Mouse (Mus musculus): ENCODE results near the gene Tbc1d32. TPM values are rescaled to one million over a fixed set of nuclear protein-coding genes. Genes with fewer than 3 reads are reported as not detected.
"Not testable (repeated sequence)": the region's sequence is repeated elsewhere in the genome, so short reads cannot be mapped to it uniquely, and the experiment has no call there.

Tbc1d32 gene
- polyA plus RNA-seq, 1 experiment from 2014 or later: 1.5 TPM

DNA sequence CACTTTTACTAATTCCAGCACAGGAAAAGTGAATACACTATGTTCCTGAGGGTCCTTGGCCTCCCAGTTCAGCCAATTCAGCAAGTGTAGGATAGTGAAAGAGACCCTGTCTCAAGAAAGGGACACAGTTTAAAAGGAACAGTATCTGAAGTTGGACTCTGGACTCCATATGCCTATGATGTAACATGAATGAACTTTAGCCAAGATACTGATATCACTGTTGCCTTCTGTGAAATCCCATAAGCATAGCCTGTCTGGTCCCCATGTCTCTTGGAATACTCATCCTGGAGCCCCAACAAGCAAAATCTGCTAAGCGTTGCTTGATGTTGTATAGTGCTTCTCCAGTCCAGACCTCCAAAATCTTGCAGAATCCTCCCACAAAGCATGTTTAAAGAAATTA lies 46.8 kb downstream of the Tbc1d32 start:
- 79% methylated on average over 1 of the region's 1 CpGs for WGBS

DNA sequence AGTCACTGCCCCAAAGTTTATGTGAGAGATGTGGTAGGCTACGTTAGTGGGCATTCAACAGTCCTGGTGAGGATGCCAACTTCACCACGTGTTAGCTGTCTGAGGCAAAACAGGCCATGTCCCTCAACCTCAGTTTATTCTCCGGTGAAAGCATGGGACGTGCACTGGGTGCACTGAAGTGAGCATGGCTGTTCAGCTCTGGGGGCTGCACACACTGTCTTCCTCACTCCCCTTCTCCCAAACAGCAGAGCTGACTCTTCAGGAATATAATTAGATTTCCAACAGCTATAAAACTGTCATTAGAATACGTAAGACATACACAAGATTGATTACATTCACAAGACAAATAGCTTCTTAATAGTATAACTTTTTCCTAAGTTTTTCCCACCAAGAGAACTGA lies 55.3 kb downstream of the Tbc1d32 start:
- Histone ChIP-seq H3K9me3 (ENCODE audit: control insufficient read depth, low read length) (no peaks in the 10 kb centered on the region), H3K27me3 (replicated peaks; ENCODE audit: control insufficient read depth, insufficient read depth, low read length) (no peaks in the 10 kb centered on the region), H3K27ac (ENCODE audit: low read depth, low read length) (no peak overlapping the region), H3K4me2 (no peak overlapping the region), H3K36me3 (ENCODE audit: control insufficient read depth, insufficient read depth, low read length) (no peaks in the 10 kb centered on the region; the same call in 1 of the 2 replicates), H3K4me3 (ENCODE audit: low read depth, low read length) (no peak overlapping the region), H3K9ac (ENCODE audit: low read depth, low read length) (no peak overlapping the region), H3K4me1 (replicated peaks; ENCODE audit: control insufficient read depth, insufficient read depth, low read length) (no peaks in the 10 kb centered on the region)
- DNase-seq (ENCODE audit: low spot score) (no peak), ATAC-seq (replicated peaks; ENCODE audit: low FRiP score) (no peak)
- WGBS: 86% methylated on average over 5 of the region's 5 CpGs

More for the DNA sequence above, 46.8 kb downstream of the Tbc1d32 start:
- DNase-seq (ENCODE audit: low spot score) (no peak), ATAC-seq (replicated peaks; ENCODE audit: low FRiP score) (no peak)
- no peaks in the 10 kb centered on the region for H3K27me3 ChIP-seq (replicated peaks; ENCODE audit: control insufficient read depth, insufficient read depth, low read length)
- no peaks in the 10 kb centered on the region for H3K36me3 ChIP-seq (ENCODE audit: control insufficient read depth, insufficient read depth, low read length)
- H3K4me3 ChIP-seq (ENCODE audit: low read depth, low read length): no peak overlapping the region
- H3K4me2 ChIP-seq: no peak overlapping the region
- no peaks in the 10 kb centered on the region for H3K9me3 ChIP-seq (ENCODE audit: control insufficient read depth, low read length)
- no peak overlapping the region for H3K27ac ChIP-seq (ENCODE audit: low read depth, low read length)
- no peaks in the 10 kb centered on the region for H3K4me1 ChIP-seq (replicated peaks; ENCODE audit: control insufficient read depth, insufficient read depth, low read length)
- H3K9ac ChIP-seq (ENCODE audit: low read depth, low read length): no peak overlapping the region

DNA sequence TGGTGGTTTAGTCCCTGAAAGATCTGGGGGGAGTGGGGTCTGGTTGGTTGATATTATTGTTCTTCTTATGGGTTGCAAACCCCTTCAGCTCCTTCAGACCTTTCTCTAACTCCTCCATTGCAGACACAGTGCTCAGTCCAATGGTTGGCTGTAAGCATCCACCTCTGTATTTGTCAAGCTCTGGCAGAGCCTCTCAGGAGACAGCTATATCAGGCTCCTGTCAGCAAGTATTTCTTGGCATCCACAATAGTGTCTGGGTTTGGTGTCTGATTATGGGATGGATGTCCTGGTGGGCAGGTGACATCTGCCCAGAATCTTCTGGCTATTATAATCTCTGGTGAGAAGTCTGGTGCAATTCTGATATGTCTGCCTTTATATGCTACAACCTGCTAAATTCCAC lies 60.8 kb downstream of the Tbc1d32 start:
- H3K4me3 ChIP-seq (ENCODE audit: low read depth, low read length); H3K9ac ChIP-seq (ENCODE audit: low read depth, low read length); H3K27ac ChIP-seq (ENCODE audit: low read depth, low read length); H3K9me3 ChIP-seq (ENCODE audit: control insufficient read depth, low read length); H3K4me1 ChIP-seq (replicated peaks; ENCODE audit: control insufficient read depth, insufficient read depth, low read length); DNase-seq (ENCODE audit: low spot score); H3K27me3 ChIP-seq (replicated peaks; ENCODE audit: control insufficient read depth, insufficient read depth, low read length); ATAC-seq (replicated peaks; ENCODE audit: low FRiP score); H3K36me3 ChIP-seq (ENCODE audit: control insufficient read depth, insufficient read depth, low read length); H3K4me2 ChIP-seq: not testable (repeated sequence)

DNA sequence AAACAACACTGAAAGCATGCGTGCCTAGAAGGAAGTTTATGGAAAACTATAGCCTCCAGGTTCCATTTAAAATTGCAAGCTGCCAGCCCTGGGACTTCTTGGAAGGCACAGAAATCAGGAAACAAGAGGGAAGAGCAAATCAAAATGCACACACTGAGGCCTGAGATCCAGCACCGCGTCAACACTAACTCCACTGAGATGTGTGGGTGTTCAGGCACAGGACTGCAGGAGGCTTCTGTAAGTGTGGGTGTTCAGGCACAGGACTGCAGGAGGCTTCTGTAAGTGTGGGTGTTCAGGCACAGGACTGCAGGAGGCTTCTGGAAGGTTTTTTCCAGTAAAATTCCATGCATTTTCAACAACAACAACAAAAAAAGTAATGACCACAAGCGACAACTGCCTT lies 62.7 kb downstream of the Tbc1d32 start:
- ATAC-seq (replicated peaks; ENCODE audit: low FRiP score): no peak
- H3K4me3 ChIP-seq (ENCODE audit: low read depth, low read length): no peak overlapping the region
- WGBS: 87% methylated on average over 4 of the region's 4 CpGs

DNA sequence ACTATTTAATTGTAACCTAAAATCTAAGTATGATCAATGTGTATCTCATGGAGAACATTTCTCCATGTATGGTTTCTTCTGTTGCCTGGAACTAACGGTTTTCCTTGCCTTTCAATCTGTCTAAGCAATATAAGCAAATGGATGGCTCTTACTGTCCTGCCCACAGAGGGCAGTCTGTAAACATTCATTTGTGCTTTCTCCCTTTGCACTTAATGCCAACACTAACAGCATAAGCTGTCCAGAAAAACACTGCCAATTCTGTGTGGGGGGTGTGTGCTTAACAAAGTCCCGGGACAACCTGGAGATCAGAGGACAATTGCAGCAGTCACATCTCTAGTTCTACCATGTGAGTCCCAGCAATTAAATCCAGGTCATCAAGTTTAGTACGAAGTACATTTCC lies 64.1 kb downstream of the Tbc1d32 start:
- Histone ChIP-seq H3K27me3 (replicated peaks; ENCODE audit: control insufficient read depth, insufficient read depth, low read length) (no peaks in the 10 kb centered on the region), H3K4me2 (no peak overlapping the region), H3K36me3 (ENCODE audit: control insufficient read depth, insufficient read depth, low read length) (no peaks in the 10 kb centered on the region; the same call in 1 of the 2 replicates), H3K27ac (ENCODE audit: low read depth, low read length) (no peak overlapping the region), H3K9ac (ENCODE audit: low read depth, low read length) (no peak overlapping the region), H3K9me3 (ENCODE audit: control insufficient read depth, low read length) (no peaks in the 10 kb centered on the region), H3K4me3 (ENCODE audit: low read depth, low read length) (no peak overlapping the region), H3K4me1 (replicated peaks; ENCODE audit: control insufficient read depth, insufficient read depth, low read length) (no peaks in the 10 kb centered on the region)
- 80% methylated on average over 3 of the region's 3 CpGs for WGBS
- no peak for DNase-seq (ENCODE audit: low spot score)
- ATAC-seq (replicated peaks; ENCODE audit: low FRiP score): no peak

More for the DNA sequence above, 62.7 kb downstream of the Tbc1d32 start:
- no peak overlapping the region for H3K27ac ChIP-seq (ENCODE audit: low read depth, low read length)
- DNase-seq (ENCODE audit: low spot score): no peak
- no peaks in the 10 kb centered on the region for H3K4me1 ChIP-seq (replicated peaks; ENCODE audit: control insufficient read depth, insufficient read depth, low read length)
- H3K9ac ChIP-seq (ENCODE audit: low read depth, low read length): no peak overlapping the region
- no peak overlapping the region for H3K4me2 ChIP-seq
- H3K9me3 ChIP-seq (ENCODE audit: control insufficient read depth, low read length): no peaks in the 10 kb centered on the region
- H3K36me3 ChIP-seq (ENCODE audit: control insufficient read depth, insufficient read depth, low read length): no peaks in the 10 kb centered on the region; the same call in 1 of the 2 replicates
- H3K27me3 ChIP-seq (replicated peaks; ENCODE audit: control insufficient read depth, insufficient read depth, low read length): no peaks in the 10 kb centered on the region

DNA sequence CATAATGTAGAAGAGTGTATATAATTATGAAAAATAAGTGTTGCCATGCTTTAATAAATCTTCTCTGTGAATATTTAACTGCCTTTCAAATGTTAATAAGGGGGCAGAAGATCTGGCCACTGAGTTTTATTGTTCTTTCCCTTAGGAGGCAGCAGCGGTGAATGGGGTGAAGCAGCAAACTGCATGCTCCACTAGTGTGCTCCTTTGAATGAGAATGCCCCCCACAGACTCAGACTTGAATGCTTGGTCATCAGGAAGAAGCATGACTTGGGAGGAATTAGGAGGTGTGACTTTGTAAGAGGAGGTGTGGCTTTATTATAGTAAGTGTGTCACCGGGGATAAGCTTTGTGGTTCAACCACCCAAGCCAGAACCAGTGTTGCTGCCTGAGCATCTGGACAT lies 69.7 kb downstream of the Tbc1d32 start:
- H3K9ac ChIP-seq (ENCODE audit: low read depth, low read length): no peak overlapping the region

DNA sequence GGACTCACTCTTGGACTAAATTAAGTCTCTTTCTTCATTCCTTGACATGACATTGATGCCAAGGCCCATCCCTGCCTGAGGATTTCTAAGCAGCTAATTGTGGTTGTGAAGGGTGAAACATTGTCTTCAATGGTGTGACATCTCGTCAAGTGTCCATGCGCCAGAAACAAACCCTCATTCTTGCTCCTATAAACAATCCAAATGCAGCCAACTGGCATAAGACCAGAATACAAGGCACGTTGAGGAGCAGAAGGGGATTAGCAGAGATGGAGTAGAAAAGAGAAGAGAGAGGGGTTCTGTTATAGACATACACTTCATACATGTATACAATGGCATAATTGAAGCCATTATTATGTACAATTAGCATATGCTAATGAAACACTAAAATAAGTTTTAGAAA lies 70.3 kb downstream of the Tbc1d32 start:
- Histone ChIP-seq H3K4me1 (replicated peaks; ENCODE audit: control insufficient read depth, insufficient read depth, low read length) (no peaks in the 10 kb centered on the region), H3K36me3 (ENCODE audit: control insufficient read depth, insufficient read depth, low read length) (no peaks in the 10 kb centered on the region), H3K9ac (ENCODE audit: low read depth, low read length) (no peak overlapping the region), H3K4me3 (ENCODE audit: low read depth, low read length) (no peak overlapping the region), H3K9me3 (ENCODE audit: control insufficient read depth, low read length) (no peaks in the 10 kb centered on the region), H3K27ac (ENCODE audit: low read depth, low read length) (no peak overlapping the region), H3K4me2 (no peak overlapping the region), H3K27me3 (replicated peaks; ENCODE audit: control insufficient read depth, insufficient read depth, low read length) (no peaks in the 10 kb centered on the region)
- DNase-seq (ENCODE audit: low spot score) (no peak), ATAC-seq (replicated peaks; ENCODE audit: low FRiP score) (no peak)
- WGBS: 87% methylated on average over 3 of the region's 3 CpGs

More for the DNA sequence above, 69.7 kb downstream of the Tbc1d32 start:
- H3K27me3 ChIP-seq (replicated peaks; ENCODE audit: control insufficient read depth, insufficient read depth, low read length): no peaks in the 10 kb centered on the region
- no peaks in the 10 kb centered on the region for H3K36me3 ChIP-seq (ENCODE audit: control insufficient read depth, insufficient read depth, low read length)
- no peaks in the 10 kb centered on the region for H3K9me3 ChIP-seq (ENCODE audit: control insufficient read depth, low read length)
- WGBS: 86% methylated on average over 2 of the region's 2 CpGs
- no peak overlapping the region for H3K27ac ChIP-seq (ENCODE audit: low read depth, low read length)
- no peak overlapping the region for H3K4me3 ChIP-seq (ENCODE audit: low read depth, low read length)
- ATAC-seq (replicated peaks; ENCODE audit: low FRiP score) (no peak), DNase-seq (ENCODE audit: low spot score) (no peak)
- H3K4me1 ChIP-seq (replicated peaks; ENCODE audit: control insufficient read depth, insufficient read depth, low read length): no peaks in the 10 kb centered on the region
- no peak overlapping the region for H3K4me2 ChIP-seq

DNA sequence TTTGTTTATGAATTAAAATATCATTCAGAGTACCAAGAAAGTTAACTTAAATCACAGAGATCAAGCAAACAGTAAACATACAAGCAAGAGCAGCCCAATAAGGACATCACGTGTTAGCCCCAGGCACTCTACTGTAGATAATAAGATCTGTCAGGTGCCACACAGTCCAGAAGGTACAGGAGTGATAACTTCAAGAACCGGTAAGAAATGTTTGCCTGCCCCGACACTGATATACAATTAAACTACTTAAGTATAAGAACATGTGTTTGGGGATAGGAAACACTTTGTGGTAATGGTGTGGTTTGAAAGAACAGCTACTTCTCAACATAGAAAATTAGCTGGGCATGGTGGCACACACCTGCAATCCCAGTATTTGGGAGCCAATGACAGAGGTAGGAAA lies 71.5 kb downstream of the Tbc1d32 start:
- ATAC-seq (replicated peaks; ENCODE audit: low FRiP score) (no peak; the same call in 1 of the 2 replicates), DNase-seq (ENCODE audit: low spot score) (no peak)
- H3K9ac ChIP-seq (ENCODE audit: low read depth, low read length): no peak overlapping the region
- no peaks in the 10 kb centered on the region for H3K36me3 ChIP-seq (ENCODE audit: control insufficient read depth, insufficient read depth, low read length)
- no peak overlapping the region for H3K4me3 ChIP-seq (ENCODE audit: low read depth, low read length)
- no peak overlapping the region for H3K4me2 ChIP-seq
- H3K27ac ChIP-seq (ENCODE audit: low read depth, low read length): no peak overlapping the region
- H3K27me3 ChIP-seq (replicated peaks; ENCODE audit: control insufficient read depth, insufficient read depth, low read length): no peaks in the 10 kb centered on the region
- no peaks in the 10 kb centered on the region for H3K4me1 ChIP-seq (replicated peaks; ENCODE audit: control insufficient read depth, insufficient read depth, low read length)
- WGBS: 78% methylated on average over 3 of the region's 3 CpGs
- H3K9me3 ChIP-seq (ENCODE audit: control insufficient read depth, low read length): no peaks in the 10 kb centered on the region

DNA sequence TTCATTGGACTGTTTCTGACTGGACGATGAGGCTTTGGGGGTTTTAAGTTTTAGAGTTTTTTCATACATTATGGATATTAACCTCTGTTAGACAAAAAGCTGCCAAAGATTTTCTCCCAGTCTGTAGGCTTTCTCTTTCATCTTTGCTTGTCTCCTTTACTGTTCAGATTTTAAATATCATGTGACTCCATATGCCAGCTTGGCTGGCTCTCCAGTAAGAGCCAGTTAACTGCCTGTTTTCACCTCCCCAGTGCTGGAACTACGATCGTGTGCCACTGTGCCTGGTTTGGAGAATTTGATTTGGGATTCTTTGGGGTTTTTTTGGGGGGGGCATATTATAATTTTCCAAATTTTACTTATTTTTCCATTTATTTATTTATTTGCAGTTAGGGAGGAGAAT lies 79.6 kb downstream of the Tbc1d32 start:
- Histone ChIP-seq H3K27me3 (replicated peaks; ENCODE audit: control insufficient read depth, insufficient read depth, low read length) (no peaks in the 10 kb centered on the region), H3K27ac (ENCODE audit: low read depth, low read length) (no peak overlapping the region), H3K9ac (ENCODE audit: low read depth, low read length) (no peak overlapping the region), H3K4me1 (replicated peaks; ENCODE audit: control insufficient read depth, insufficient read depth, low read length) (no peaks in the 10 kb centered on the region), H3K9me3 (ENCODE audit: control insufficient read depth, low read length) (no peaks in the 10 kb centered on the region), H3K36me3 (ENCODE audit: control insufficient read depth, insufficient read depth, low read length) (no peaks in the 10 kb centered on the region), H3K4me3 (ENCODE audit: low read depth, low read length) (no peak overlapping the region), H3K4me2 (no peak overlapping the region)
- DNase-seq (ENCODE audit: low spot score) (no peak), ATAC-seq (replicated peaks; ENCODE audit: low FRiP score) (no peak)
- WGBS: 89% methylated on average over 3 of the region's 3 CpGs

All from liver, embryonic 11.5 days (tissue).